Mouse (Mus musculus): Measurements from ENCODE around the gene A930017K11Rik.

A930017K11Rik gene

DNA sequence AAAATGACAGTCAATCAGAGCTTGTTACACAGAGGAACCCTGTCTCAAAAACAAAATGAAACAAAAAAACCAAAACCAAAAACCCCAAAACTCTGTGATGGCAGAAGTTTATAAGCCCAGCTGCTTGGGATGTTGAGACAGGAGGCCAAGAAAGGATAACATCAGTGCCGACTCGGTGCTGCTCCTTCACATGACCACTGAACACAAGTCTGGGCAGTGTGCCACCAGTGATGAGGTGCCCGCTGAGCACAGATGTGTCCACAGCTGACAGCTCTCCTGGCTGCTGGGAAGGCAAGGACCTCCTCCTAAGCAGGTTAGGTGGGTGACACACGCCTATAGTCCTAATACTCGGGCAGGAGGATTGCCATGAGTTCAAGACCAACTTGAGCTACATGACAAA, 30.2 kb downstream of the A930017K11Rik start:
- DNase-seq, result no peak

DNA sequence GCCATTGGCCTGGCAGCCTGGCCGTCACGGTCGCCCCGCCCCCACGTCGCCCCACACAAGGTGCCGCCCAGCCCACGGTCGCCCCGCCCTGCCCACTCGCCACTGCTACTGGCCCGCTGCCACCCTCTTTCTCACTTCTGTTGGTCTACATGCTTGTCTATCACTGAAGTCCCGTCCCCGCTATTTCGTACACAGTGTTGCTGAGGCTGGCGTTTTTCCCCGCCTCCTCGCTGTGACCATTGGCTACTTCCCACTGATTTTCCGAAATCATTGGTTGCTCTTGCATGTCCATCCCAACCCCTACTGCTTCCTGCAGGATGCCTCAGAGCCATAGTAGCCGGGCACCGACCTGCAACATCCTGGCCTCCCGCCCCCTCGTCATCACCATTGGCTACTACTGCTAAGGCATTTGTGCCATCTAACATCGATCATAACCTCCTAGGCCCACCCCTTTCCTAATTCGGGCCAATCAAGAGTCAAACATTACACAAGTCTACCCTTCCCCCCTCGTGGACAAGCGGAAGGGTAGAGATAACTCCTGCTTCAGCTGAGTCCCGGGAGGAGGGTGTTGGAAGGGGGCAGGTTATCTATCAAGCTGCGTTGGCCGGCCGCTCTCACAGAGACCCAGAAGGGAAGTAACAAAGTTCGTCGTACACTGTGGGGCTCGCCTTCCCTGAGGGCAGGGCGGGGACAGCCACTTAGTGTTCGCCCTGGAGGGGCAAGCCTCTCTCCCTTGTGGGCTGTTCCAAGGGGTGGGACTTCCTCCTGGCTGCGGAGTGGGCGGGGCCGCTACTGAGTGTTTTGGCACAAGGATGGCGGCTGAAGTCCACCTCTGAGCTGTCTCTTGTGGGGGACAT, 32.4 kb downstream of the A930017K11Rik start:
- DNase-seq, result peak; percentile 100

DNA sequence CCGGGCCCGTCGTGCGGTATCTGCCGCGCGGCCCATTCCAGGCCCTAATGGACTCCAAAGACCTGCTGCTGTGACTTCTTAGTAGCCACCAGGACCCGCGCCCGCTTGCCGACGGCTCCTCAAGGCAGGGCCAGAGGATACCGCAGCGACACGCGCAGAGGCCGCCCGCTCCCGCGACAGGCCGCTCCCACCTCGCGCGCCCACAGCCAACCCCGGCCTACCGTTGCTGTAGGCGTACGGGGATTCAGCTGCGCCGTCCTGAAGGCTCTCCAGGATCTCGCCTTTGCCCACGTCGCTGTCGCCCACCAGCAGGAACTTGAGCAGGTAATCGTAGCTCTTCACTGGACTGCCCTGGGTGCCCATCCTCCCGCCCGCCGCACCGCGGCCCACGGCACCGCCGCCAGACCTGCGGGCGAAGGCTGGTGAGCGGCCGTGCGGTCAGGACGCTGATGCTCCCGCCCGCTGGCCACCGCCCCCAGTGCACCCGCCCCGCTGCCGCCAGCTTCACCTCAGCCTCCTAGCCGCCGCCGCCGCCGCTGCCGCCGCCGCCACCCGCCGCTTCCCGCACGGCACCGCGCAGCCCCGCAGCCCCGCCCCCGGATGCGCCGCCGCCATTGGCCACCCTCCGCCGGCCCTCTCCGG, 33.1 kb downstream of the A930017K11Rik start, which contains the start of gene Rab40c:
TSS of gene Rab40c (minus strand) at position 584 of the 642 bp plus-strand sequence.
- no peak for DNase-seq

DNA sequence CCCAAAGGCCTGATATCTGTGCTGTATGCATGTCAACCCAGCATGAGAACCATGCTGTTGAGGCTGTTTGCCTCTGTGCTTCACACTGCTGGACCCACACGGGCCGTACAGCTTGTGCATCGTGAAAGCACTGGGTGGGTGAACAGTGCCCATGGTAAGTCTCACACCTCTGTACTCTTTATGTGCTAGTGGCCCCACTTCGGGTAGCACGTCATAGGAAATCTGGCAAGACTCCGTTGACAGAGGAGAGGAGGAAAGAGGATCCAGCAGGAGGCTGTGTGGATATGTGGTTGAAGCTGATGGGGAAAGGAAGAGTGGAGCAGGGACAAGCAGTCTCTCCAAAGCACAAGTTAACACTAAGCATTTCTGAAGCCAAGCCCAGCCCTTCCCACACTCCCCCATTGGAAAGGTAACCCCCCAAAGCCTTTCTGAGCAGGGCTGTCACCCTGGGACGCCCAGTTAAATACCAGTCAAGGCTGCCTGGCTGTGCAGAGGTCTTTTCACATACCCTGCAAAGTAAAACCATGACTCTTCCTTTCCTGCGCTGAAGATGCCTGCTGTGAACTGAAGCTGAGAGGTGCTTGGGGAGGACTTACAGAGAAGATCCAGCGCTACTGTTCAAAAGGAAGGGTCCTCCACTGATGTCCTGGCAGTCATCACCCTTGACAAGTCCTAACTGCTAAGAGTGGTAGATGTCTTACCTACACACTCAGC, 34.2 kb downstream of the A930017K11Rik start:
- no peak for DNase-seq

DNA sequence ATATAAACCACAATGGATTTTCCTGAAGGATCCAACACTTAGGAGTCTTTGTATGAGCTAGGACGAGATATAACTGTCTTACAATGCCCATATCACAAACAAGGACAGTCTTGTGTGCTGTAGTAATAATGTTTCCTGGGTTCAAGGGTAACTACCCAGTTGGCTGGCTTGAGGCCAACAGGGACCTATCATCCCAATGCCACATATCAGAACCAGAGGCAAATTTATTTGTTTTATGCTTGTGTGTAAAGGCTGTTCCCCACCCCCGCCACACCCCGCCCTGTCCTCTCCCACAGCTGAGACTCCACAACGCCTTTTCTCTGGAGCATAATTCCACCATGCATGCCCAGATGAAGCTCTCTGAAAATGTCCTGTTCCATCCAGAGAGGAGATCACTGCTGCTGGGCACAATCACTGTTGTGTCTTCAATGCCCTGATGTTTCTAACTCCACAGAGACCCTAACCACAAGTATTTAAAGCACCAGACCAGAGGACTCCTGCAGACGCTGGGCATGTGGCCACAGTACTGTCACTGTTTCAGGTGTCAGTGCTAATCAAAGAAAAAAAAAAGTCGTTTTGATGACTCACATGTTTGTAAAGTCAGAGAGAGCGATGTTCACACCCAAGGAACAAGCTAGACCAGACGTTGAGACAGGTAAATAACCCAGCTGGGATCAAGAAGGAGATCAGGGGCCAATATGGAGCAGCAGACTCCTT, 35.3 kb downstream of the A930017K11Rik start:
- no peak for DNase-seq

DNA sequence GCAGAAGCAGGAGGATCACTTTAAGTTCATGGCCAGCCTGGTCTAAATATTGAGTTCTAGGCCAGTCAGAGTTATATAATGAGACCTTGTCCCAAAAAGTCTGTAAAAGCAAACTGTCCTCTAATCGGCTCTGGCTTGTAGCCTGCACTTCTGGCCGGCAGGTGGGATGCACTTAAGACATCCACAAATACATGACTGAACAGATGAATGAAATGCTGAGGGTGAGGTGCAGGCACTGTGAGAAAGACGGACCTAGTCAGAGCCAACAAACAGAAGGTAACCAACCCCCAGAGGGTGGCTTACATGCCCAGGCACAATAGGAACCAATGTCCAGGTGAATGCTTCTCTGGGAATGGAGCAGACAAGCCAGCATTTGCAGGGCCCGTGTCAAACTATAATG, 38.1 kb downstream of the A930017K11Rik start:
- no peak for DNase-seq

DNA sequence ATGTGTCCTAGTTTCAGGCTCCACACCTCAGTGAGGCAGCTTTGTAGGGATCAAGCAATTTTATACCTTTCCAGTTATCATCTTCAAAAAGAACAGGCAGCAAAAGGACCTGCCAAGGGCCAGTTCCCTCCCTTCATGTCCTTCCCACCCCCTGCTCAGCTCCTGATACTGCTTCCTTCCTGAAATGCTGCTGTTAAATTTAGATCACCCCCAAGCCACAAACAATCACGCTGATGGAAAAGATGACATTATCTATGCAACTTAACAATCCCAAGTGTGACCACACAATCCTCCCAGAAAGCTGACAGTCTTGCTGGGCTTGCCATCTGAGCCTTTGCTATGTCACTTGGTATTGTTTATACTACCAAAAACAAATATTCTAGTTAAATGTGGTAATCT, 38.5 kb downstream of the A930017K11Rik start:
- no peak for DNase-seq

DNA sequence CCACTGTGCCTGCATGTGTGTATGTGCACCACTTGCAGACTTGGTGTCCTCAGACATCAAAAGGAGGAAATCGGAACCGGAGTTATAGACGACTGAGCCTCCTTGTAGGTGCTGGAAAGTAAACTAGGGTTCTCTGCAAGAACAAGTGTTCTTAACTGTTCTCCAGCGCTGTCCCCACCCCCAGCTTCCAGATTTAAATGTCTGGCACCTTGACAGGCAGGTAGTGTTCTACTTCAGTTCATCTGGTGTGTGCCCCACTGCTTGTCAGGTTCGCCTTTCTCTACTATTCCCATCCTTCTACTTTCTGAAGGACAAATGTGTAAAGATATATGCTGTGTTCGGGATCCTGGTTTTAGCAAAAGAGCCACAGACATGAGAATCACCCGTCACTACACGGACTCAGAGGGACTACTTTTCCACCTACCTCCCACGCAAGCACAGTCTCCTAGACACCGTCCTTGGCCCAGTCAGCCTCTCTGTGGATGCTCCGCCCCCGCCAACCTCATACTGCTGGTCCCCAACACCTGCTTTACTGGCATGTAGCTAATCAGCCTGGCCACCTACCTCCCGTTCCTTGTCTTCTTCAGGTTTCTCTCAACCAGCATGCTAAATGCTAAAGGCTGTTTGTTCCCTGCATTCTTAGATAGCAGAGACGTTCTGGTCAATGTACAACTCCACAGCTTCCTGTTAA, 39.0 kb downstream of the A930017K11Rik start:
- no peak for DNase-seq

DNA sequence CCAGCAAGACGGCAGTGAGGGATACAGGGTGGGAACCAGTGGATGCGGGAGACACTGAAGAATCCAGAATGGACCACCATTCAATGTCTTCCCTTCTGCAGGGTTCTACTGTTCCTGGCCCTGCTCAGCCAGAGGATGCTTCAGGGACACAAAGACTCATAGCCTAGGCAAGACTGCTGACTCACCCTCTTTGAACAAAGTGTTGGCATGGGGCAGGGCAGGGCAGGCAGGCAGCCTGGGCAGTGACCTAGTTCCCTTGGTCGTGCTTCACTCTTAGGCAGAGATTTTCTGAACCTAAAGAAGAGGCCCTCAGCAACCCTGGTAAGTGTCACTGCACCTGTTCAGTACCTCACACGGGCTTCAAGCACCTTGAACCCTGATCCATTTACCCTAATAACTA, 40.5 kb downstream of the A930017K11Rik start:
- peak; percentile 21 for DNase-seq

DNA sequence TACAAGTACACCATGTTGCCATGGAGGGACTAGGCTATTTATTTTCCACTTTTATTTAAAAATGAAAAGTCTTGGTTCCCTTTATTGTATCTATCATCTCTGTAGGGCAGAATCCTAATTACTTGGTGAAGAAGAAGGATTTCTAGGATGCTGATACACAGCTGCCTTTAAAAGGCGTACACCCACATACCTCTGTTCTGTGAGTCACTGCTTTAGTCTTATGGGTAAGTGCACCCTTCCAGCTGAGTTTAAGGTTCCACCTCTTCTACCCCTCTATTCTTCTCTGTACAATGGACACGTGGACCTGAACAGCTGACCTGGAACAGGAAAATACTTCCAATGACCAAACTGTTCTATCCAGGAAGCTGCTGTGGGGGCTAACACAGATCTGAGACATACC, 44.7 kb downstream of the A930017K11Rik start:
- DNase-seq, result no peak

DNA sequence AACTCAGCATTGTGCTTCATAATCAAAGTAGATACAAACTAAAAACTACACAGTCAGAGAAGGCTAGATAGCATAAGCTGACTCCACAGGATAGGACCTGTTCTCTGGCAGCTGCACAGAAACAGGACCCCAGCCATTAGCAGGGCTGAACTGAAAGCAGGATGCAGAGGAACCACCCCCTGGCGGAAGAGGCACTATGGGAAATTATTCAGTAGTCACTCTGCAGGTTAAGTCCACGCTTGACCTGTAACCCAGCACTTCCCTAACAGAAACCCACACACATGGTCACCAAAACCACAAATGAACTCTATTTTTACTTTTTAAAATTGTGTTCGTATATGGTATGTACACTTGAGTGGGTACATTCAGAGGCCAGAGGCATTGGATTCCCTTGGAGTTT, 49.3 kb downstream of the A930017K11Rik start:
- DNase-seq, result no peak

DNA sequence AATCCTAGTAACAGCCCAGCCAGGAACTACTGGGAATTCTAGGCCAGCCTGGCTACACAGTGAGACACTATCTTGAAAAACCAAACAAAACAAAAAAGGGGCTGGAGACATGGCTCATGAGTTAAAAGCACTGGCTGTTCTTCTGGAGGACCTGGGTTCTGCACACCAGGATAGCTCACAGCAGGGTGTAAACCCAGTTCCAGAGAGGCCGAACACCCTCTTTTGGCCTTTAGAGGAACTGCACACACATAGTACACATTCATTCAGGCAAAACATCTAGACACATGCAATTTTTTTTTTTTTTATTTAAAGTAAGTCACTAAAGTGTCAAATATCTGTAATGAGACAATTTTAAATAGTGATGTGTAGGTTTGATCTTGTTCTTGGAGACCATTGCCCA, 52.2 kb downstream of the A930017K11Rik start:
- no peak for DNase-seq
